Mouse (Mus musculus) limb, embryonic 14.5 days (tissue): Measurements from ENCODE around the gene Ahnak. TPM values are rescaled to one million over a fixed set of nuclear protein-coding genes. Genes with fewer than 3 reads are reported as not detected.

Experiments
- ATAC-seq: fragments of 200-750 bp; cut with Nextera tagmentation; 2 replicates; pipeline ENCODE4 v1.8.0; 2017; ENCODE audit warnings: low read depth, moderate number of reproducible peaks, moderate TSS enrichment; ENCODE audit not compliant: low FRiP score
- DNase-seq: peaks from one replicate; pipeline ENCODE4 v3.0.0-alpha.2; 2015; ENCODE audit warnings: low spot score
- H3K27ac ChIP-seq: fragments of 300-500 bp; sonication (generic); replicated peaks from 2 replicates; pipeline ENCODE4 v1.5.1; 2014; ENCODE audit warnings: low read depth, mild to moderate bottlenecking, low read length, moderate library complexity, mixed read lengths
- H3K27me3 ChIP-seq: fragments of 300-500 bp; sonication (generic); 2 replicates; pipeline ENCODE4 v1.6.1; 2014; ENCODE audit warnings: low read length, mixed read lengths; ENCODE audit not compliant: control insufficient read depth, insufficient read depth
- H3K36me3 ChIP-seq: fragments of 300-500 bp; sonication (generic); 2 replicates; pipeline ENCODE4 v1.6.1; 2014; ENCODE audit warnings: mild to moderate bottlenecking, low read length, moderate library complexity, mixed read lengths; ENCODE audit not compliant: control insufficient read depth, insufficient read depth
- H3K4me1 ChIP-seq: fragments of 300-500 bp; sonication (generic); 2 replicates; pipeline ENCODE4 v1.6.1; 2014; ENCODE audit warnings: antibody characterized with exemption, low read length, mixed read lengths; ENCODE audit not compliant: control insufficient read depth, insufficient read depth
- H3K4me2 ChIP-seq: fragments of 300-500 bp; sonication (generic); replicated peaks from 2 replicates; pipeline ENCODE4 v1.6.1; 2014; ENCODE audit warnings: low read depth, mild to moderate bottlenecking, low read length, moderate library complexity; ENCODE audit not compliant: severe bottlenecking
- H3K4me3 ChIP-seq: fragments of 300-500 bp; sonication (generic); replicated peaks from 2 replicates; pipeline ENCODE4 v1.5.1; 2014; ENCODE audit warnings: low read length
- H3K9ac ChIP-seq: fragments of 300-500 bp; sonication (generic); 2 replicates; pipeline ENCODE4 v1.6.1; 2014; ENCODE audit warnings: mild to moderate bottlenecking, low read depth, low read length, moderate library complexity; ENCODE audit not compliant: severe bottlenecking
- H3K9me3 ChIP-seq: fragments of 300-500 bp; sonication (generic); 2 replicates; pipeline ENCODE4 v1.6.1; 2016; ENCODE audit warnings: low read length; ENCODE audit not compliant: control insufficient read depth
- POLR2A ChIP-seq: fragments of 200-500 bp; IDR thresholded peaks from 2 replicates; pipeline ENCODE4 v1.8.0; 2012; ENCODE audit warnings: inconsistent platforms, mild to moderate bottlenecking, moderate library complexity, borderline replicate concordance; ENCODE audit not compliant: insufficient read depth, insufficient read length; ENCODE audit errors: extremely low read depth
- WGBS: fragments of 180-500 bp; shearing (Covaris S2); extraction: QIAGEN DNeasy Blood & Tissue Kit; methylation state at CpG from one replicate; pipeline ENCODE4 v1.1.7; 2014; 5-methylcytosine and 5-hydroxymethylcytosine counted together
- polyA plus RNA-seq, 2 experiments: library from polyadenylated mRNA; depleted of rRNA in 1 of 2; stranded (reverse) in 1 of 2; unstranded in 1 of 2; fragments of >200 nt; fragmentation: Nextera tagmentation in 1 of 2; extraction: Ambion mirVana in 1 of 2; gene quantifications; 2 replicates each; pipeline versions ENCODE4 v1.2.1 to v1.2.3; 2012 to 2014

Ahnak gene
- polyA plus RNA-seq, 2 experiments: 31.4 to 61.6 TPM

DNA sequence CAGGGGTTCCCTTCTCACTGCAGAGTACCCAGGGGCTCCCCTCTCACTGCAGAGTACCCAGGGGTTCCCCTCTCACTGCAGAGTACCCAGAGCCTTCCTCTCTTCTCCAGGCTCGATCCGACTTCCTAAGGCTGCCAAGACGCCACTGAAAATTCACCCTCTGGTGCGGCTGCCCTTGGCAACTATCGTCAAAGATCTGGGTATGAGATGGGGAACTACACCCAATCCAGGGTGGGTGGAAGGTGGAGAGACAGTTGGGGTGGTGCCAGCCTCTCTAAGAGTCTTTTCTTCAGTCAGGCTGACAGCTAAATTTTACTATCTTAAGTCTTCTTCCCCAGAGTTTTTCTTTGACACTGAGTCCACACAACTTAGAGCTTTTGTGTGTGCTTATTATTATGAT lies 38.9 kb upstream of the Ahnak start:
- no peaks in the 10 kb centered on the region for H3K27me3 ChIP-seq
- H3K4me2 ChIP-seq: no peak overlapping the region
- no peak overlapping the region for H3K9ac ChIP-seq
- H3K36me3 ChIP-seq: peaks cover 71% of the 10 kb centered on the region
- 91% methylated on average over 5 of the region's 5 CpGs for WGBS
- DNase-seq (no peak), ATAC-seq (no peak)
- TF ChIP-seq POLR2A: no peak
- no peaks in the 10 kb centered on the region for H3K9me3 ChIP-seq
- H3K27ac ChIP-seq: no peak overlapping the region
- H3K4me3 ChIP-seq: no peak overlapping the region
- peaks cover 8% of the 10 kb centered on the region for H3K4me1 ChIP-seq

GRCm38 (mm10) chr19:8952241-8952640 lies 36.8 kb upstream of the Ahnak start:
- Histone ChIP-seq H3K9ac (peak overlapping the region; percentile 25; the same call in 1 of the 2 replicates), H3K36me3 (peaks cover 69% of the 10 kb centered on the region), H3K27ac (peak overlapping the region; percentile 55; the same call in 1 of the 2 replicates), H3K4me3 (no peak overlapping the region), H3K27me3 (no peaks in the 10 kb centered on the region), H3K4me1 (peaks cover 8% of the 10 kb centered on the region), H3K9me3 (no peaks in the 10 kb centered on the region), H3K4me2 (no peak overlapping the region)
- DNase-seq (no peak), ATAC-seq (no peak)
- 93% methylated on average over 9 of the region's 9 CpGs for WGBS
- TF ChIP-seq POLR2A: no peak

- peak; percentile 99 for DNase-seq
- Histone ChIP-seq H3K27me3 (no peaks in the 10 kb centered on the region), H3K4me3 (peak within 1 kb of the TSS; percentile 68), H3K36me3 (peaks cover 68% of the 10 kb centered on the region), H3K27ac (peak within 1 kb of the TSS; percentile 71), H3K4me2 (peak within 1 kb of the TSS; percentile 76), H3K9ac (peak within 1 kb of the TSS; percentile 69), H3K4me1 (peaks cover 8% of the 10 kb centered on the region), H3K9me3 (no peaks in the 10 kb centered on the region)
- ATAC-seq: peak; percentile 97
- peak; percentile 46; the same call in 1 of the 2 replicates for TF ChIP-seq POLR2A
- 4% methylated on average over 46 of the region's 46 CpGs for WGBS
These were observed 35.7 kb upstream of the Ahnak start, which contains the start of gene Tut1 for GRCm38 (mm10) chr19:8953135-8954039. Tut1 (plus strand) TSS chr19:8953847.

GRCm38 (mm10) chr19:8954171-8954570 lies 34.9 kb upstream of the Ahnak start:
- peak overlapping the region; percentile 69 for H3K9ac ChIP-seq
- 9% methylated on average over 9 of the region's 9 CpGs for WGBS
- ATAC-seq: no peak
- peaks cover 8% of the 10 kb centered on the region for H3K4me1 ChIP-seq
- H3K4me3 ChIP-seq: peak overlapping the region; percentile 68
- TF ChIP-seq POLR2A: no peak
- H3K27ac ChIP-seq: peak overlapping the region; percentile 71
- no peaks in the 10 kb centered on the region for H3K27me3 ChIP-seq
- H3K4me2 ChIP-seq: peak overlapping the region; percentile 76
- peaks cover 68% of the 10 kb centered on the region for H3K36me3 ChIP-seq
- H3K9me3 ChIP-seq: no peaks in the 10 kb centered on the region
- DNase-seq: no peak

GRCm38 (mm10) chr19:8962256-8962655 lies 26.8 kb upstream of the Ahnak start:
- DNase-seq (no peak), ATAC-seq (no peak)
- 88% methylated on average over 2 of the region's 2 CpGs for WGBS
- Histone ChIP-seq H3K27ac (no peak overlapping the region), H3K4me1 (peaks cover 10% of the 10 kb centered on the region; the same call in 1 of the 2 replicates), H3K27me3 (no peaks in the 10 kb centered on the region), H3K36me3 (peaks cover 86% of the 10 kb centered on the region), H3K9ac (no peak overlapping the region), H3K4me2 (no peak overlapping the region), H3K4me3 (no peak overlapping the region), H3K9me3 (no peaks in the 10 kb centered on the region)
- TF ChIP-seq POLR2A: no peak
